Mouse (Mus musculus) thymus, postnatal 14 days (tissue): ENCODE measurements around the gene Txndc12.
A peak's percentile ranks its signal among the peaks of the same experiment; 100 is the strongest.

ENCODE experiments used
- DNase-seq: peaks from one replicate; pipeline ENCODE4 v3.0.0; 2021

Gene Txndc12

GRCm38 (mm10) chr4:108834115-108834970, at the start of gene Txndc12:
Gene Txndc12 (plus strand): TSS chr4:108834601.
- peak; percentile 82 for DNase-seq

GRCm38 (mm10) chr4:108789258-108789936, 45.0 kb upstream of the Txndc12 start:
- no peak for DNase-seq

- DNase-seq = no peak
Measured at GRCm38 (mm10) chr4:108790507-108790906, 43.9 kb upstream of the Txndc12 start.

- DNase-seq = no peak
Measured at GRCm38 (mm10) chr4:108793941-108794340, 40.5 kb upstream of the Txndc12 start.

- no peak for DNase-seq
Measured at GRCm38 (mm10) chr4:108796701-108797100, 37.7 kb upstream of the Txndc12 start.

GRCm38 (mm10) chr4:108798083-108798830, 36.1 kb upstream of the Txndc12 start:
- peak; percentile 54 for DNase-seq

- no peak for DNase-seq
Measured at GRCm38 (mm10) chr4:108803535-108803934, 30.9 kb upstream of the Txndc12 start.

- DNase-seq = no peak
Measured at GRCm38 (mm10) chr4:108811142-108811541, 23.3 kb upstream of the Txndc12 start.

- DNase-seq = no peak
Measured at GRCm38 (mm10) chr4:108811550-108811949, 22.9 kb upstream of the Txndc12 start.

GRCm38 (mm10) chr4:108825677-108826076, 8.7 kb upstream of the Txndc12 start:
- no peak for DNase-seq

GRCm38 (mm10) chr4:108826096-108826495, 8.3 kb upstream of the Txndc12 start:
- no peak for DNase-seq

- no peak for DNase-seq
Measured at GRCm38 (mm10) chr4:108826643-108827042, 7.8 kb upstream of the Txndc12 start.

GRCm38 (mm10) chr4:108830698-108831097, 3.7 kb upstream of the Txndc12 start:
- no peak for DNase-seq

- peak; percentile 92 for DNase-seq
Measured at GRCm38 (mm10) chr4:108832916-108833827, 1.2 kb upstream of the Txndc12 start, which contains the start of gene Btf3l4. Gene Btf3l4 (minus strand): TSS chr4:108833614.

GRCm38 (mm10) chr4:108833828-108834114, 630 bp upstream of the Txndc12 start:
- DNase-seq = no peak

GRCm38 (mm10) chr4:108834971-108835311, 540 bp downstream of the Txndc12 start:
- DNase-seq = peak; percentile 30

- peak; percentile 11 for DNase-seq
Measured at GRCm38 (mm10) chr4:108835496-108835895, 1.1 kb downstream of the Txndc12 start.

GRCm38 (mm10) chr4:108838031-108838430, 3.6 kb downstream of the Txndc12 start:
- DNase-seq = no peak

GRCm38 (mm10) chr4:108841920-108842578, 7.6 kb downstream of the Txndc12 start:
- DNase-seq = no peak

GRCm38 (mm10) chr4:108843336-108843735, 8.9 kb downstream of the Txndc12 start:
- DNase-seq = no peak

- no peak for DNase-seq
Measured at GRCm38 (mm10) chr4:108845824-108846569, 11.6 kb downstream of the Txndc12 start.
